Mouse (Mus musculus) heart, postnatal 14 days (tissue): ENCODE results near the gene Hoxa4. TPM values are rescaled to one million over a fixed set of nuclear protein-coding genes. Genes with fewer than 3 reads are reported as not detected.

Experiments
- DNase-seq, 2 experiments: peaks; one replicate each; pipeline ENCODE4 v3.0.0; 2021 to 2022
- intact Hi-C: fragments of 180-260 bp; cut with DNase I; formaldehyde crosslinking; loops from one replicate; pipeline ENCODE4 v1.15.1; 2025
- microRNA-seq, 2 experiments: library from miRNA; unstranded; fragments of <30 nt; microRNA quantifications; one replicate each; pipeline ENCODE4 v1.2.0; 2021 to 2022
- total RNA-seq, 2 experiments: library from RNA; stranded (reverse); gene quantifications; 2 replicates each; pipeline ENCODE4 v1.2.3; 2021

Gene Hoxa4
- total RNA-seq, 2 experiments from 2014 or later, result 0.44 to 0.62 TPM

DNA sequence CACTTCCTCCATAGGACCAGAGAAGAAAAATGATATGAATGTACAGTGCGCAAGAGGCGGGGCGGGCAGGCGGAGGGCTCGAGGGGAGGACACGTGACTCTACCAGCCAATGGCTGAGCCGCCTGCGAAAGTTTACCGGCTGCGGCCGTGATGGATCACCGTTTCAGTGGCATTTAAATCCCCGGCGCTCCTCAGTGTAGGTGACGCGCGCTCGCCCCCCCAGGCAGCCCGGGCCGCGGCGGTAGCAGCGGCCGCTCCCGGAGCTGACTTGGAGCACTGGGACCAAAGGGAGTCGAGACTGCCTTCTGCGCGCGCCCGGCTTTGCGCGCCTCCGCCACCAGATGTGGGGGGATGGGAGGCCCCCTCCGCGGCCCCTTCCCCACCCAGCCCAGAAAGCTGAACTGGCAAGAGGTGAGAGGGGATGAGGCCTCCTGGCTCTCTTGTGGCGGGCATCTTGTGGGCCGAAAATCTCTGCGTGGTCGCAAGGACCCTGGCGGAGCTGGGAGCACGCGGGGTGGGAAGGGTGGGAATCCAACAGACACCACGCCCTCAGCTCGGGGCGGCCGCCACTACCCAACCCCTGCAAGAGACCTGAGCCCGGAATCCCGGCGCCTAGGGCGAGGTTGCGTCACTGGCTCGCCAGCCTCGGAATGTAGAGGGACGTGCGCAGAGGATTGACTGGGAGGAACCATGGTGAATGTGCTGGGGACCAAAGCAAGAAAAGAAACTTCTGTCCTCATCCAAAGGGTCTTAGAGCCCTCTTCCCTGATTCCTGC lies 33.1 kb downstream of the Hoxa4 start, which contains the start of gene Hoxa1:
Hoxa1 (minus strand) TSS at position 42 of the 776 bp plus-strand sequence.
- DNase-seq, result peak; percentile 59 to 64
- intact Hi-C loops, result no loop called here

DNA sequence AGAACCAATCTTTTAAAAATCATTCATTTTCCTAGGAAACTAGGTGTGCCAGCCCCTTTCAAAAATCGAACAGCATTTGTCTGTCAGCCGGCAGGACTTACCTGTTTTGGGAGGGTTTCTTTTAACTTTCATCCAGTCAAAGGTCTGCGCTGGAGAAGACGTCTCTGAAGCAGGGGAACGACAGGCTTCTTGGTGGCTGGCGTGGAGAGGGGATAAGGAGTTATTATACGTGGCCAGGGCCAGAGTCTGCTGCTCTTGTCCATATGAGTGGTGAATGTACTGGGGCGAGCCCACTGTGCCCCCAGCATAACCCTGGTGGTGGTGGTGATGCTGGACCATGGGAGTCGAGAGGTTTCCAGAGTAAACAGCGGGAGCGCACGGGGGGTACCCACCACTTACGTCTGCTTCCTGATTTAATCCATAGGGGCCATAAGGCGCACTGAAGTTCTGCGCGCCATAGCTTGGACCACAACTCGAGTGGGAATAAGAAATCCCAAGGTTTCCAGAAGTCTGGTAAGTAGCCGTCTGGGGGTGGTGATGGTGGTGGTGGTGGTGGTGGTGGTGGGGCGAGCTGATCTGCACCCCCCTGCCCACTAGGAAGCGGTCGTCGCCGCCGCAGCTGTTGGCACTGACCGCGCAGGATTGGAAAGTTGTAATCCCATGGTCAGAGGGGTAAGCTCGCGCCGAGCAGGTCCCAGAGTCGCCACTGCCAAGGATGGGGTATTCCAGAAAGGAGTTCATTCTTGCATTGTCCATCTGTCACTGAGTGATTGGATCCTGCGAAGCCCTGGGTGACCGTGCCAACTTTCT lies 33.9 kb downstream of the Hoxa4 start:
- DNase-seq, result no peak
- intact Hi-C loops, result no loop called here

DNA sequence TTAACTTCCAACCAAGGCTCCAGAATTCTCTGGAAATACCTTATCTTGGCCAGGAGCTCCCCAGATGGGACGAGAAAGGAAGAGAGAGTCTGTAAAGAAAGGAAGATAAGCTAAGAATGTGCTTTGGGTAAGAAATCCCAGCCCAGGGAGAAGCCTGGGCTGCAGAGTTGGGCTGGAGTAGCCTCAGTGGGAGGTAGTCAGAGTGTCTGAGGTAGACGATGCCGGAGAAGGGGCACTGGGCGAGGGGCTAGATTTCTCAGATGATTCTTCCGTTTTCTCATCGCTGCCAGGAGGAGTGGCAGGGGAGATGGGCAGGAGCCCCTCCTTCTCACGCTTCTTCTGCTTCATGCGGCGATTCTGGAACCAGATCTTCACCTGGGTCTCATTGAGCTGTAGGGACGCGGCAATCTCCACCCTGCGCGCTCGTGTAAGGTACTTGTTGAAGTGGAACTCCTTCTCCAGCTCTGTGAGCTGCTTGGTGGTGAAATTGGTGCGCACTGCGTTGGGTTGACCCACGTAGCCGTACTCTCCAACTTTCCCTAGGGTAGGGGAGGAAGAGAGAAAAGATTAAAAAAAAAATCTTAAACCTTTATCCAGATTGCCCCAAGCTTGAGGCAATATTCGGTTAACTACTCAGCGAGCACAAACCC lies 34.9 kb downstream of the Hoxa4 start:
- intact Hi-C loops, result no loop called here
- DNase-seq, result no peak

DNA sequence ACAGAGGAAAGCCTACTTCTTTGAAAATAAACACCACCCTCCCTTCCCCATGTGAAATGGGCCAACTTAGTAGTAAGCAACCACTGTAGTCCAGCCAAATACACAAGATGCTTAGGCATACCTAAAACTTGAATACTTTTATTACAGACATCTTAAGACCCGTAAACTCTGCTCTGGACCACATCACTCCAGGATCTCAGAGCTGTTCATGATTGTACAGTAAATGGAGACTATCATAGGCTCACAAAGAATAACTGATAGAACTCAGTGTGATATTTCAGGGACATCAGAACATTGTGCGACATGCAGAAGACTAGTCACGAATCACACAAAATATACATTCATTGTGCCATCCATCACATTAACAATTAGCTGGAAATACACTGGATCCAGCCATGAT lies 36.1 kb downstream of the Hoxa4 start:
- intact Hi-C loops, result no loop called here
- DNase-seq, result no peak

DNA sequence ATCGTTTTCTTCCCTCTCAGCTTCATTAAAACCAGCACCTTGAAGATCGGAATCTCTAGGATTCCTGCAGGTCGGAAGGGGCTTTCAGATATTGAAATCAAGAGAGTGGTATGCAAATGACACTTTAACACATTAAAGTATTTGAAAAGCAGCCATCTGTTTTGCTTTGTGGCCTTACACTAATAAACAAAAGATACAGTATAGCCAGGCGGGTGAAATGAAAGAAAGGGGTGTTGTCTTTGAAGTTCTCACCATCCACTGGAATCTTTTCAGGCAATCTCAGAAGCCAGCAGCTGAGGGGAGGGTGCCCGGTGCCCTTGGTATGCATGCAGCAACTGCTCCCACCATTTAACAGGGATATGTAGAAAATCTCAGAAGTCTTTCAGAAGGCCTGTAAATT lies 37.5 kb downstream of the Hoxa4 start:
- intact Hi-C loops, result no loop called here
- no peak for DNase-seq

DNA sequence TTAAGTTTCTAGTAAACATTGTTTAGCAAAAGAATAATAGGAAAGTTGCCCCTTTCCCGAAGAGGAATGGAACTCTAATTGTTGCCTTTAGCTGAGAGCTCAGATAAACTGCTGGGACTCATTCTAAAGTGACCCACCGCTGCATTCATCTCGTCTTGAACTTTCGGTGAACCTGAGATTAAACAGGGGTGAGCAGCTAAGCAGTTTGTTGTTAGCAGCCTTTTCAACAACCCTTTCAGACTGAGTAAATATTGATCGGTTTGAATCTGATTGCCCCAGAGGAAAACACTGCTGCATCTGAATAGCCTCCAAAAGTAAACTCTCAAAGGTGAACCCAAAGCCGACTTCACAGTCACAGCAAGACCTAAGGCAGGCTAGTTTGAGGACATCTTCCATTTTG lies 38.3 kb downstream of the Hoxa4 start:
- intact Hi-C loops, result no loop called here
- no peak for DNase-seq

DNA sequence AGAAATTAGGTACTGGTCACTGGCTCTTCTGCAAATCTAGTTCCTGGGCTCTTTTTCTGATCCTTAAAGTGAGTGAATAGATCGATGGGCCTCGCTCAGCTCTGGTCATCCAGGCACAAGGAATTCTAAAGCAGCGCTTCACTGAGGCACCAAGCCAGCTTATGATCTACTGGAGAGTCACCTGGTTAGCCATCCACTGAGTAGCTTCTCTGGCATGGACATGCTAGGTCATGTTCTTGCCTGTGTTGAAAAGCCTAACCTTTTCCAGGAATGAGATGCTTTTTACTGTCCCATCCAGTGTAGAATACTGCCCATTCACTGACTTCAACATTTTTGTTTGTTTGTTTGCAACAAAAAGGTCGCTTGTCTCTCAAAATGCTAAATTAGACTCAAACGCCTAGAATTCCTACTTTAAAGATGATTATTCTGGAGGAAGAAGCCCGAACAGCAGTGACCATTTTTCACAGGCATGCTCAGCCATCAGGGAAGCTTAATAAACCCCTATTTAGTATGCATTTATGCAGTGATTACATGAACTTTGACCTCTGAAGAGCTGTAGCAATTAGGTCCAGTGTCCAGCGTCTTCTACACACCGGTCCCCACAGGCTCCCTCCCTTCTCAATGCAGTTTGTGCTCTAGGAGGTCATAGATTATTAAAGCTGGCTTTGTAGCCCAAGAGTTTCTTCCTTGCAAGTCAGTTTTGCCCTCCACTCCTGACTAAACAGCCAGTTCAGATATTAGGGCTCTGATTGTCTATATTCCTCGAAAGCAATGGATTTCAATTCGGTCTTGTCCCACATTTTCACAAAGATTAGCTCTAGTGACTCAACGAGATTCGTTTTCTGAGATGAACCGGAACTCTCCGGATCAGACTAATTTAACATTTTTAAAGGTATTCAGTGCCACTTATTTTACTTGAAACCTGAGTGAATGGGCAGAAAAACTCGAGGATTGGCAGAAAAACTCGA lies 39.0 kb downstream of the Hoxa4 start:
- intact Hi-C loops, result no loop called here
- DNase-seq, result no peak

DNA sequence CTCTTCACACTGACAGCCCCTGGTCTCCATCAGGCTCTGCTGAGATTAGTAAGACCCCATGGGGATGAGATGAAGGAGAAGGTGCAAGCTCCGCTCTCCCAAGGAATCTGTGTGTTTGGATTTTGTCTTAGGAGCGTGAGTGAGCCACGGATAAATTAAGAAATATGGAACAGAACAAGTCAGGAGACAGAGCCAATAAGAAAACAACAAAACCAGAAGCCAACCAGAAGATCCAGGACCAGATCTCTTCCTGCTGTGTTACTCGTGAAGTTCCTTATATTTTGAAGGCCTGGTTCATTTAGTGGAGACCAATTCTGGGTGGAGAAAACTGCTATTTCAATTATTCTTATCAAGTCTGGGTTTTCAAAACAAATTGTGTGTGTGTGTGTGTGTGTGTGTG lies 40.0 kb downstream of the Hoxa4 start:
- DNase-seq, result no peak
- intact Hi-C loops, result no loop called here

DNA sequence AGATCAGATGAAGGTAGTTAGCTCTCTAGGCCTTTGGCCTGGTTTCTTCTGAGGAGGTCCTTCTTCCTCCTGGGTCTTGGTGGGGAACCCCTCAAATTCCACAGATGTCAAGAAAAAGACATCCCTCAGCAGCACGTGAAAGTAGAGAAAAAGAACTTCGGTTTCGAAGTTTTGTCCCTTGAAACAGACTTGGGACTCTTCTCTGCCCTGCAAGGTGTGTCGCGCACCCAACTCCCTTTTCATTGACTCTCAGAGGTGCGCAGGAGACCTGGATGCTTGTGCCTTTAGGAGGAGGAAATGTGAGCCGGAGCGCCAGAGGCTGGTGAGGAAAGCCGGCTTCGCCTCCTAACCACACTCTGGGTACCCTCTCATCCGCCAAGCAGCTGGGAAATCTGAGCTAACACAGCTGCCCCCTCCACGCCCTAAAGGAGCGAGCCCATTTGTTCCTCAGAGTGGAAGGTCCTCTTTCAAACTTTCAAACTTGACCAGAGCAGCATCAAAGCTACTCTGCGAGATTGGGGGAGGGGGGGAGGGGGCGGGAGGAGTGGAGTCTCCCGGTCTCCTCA lies 41.1 kb downstream of the Hoxa4 start:
- DNase-seq, result no peak
- intact Hi-C loops, result no loop called here

Small RNA genes lying within 50 kb of the gene (microRNA-seq; reads per million reads assigned to microRNA genes)
- 3.6 to 76.3 reads per million in 2 experiments for gene Mir196b

Other genes starting within 250 kb of the Hoxa4 start
- gene Skap2, start 179.2 kb downstream of the Hoxa4 start, total RNA-seq, result 10 to 100 TPM in 1 of 2 experiments, 1 to 10 TPM in 1; 7.3 to 10.4 TPM
- gene Hoxa1, start 33.4 kb downstream of the Hoxa4 start, total RNA-seq, result under 1 TPM; 0.15 to 0.22 TPM
- under 1 TPM; 0.24 to 0.76 TPM for gene Hoxa2, start 26.9 kb downstream of the Hoxa4 start, total RNA-seq
- gene 5730596B20Rik, start 14.3 kb downstream of the Hoxa4 start, total RNA-seq, result under 1 TPM; 0.17 to 0.20 TPM
- gene Hoxa5, start 12.8 kb upstream of the Hoxa4 start, total RNA-seq, result 1 to 10 TPM; 1.4 to 2.1 TPM
- gene Hoxa6, start 17.0 kb upstream of the Hoxa4 start, total RNA-seq, result not detected
- gene Hoxa3, start 21.6 kb upstream of the Hoxa4 start, total RNA-seq, result 1 to 10 TPM; 1.2 TPM
- gene Gm28308, start 21.6 kb upstream of the Hoxa4 start, total RNA-seq, result not detected
- gene Hoxa7, start 30.1 kb upstream of the Hoxa4 start, total RNA-seq, result under 1 TPM; 0.17 to 0.29 TPM
- not detected for gene Hoxa9, start 39.3 kb upstream of the Hoxa4 start, total RNA-seq
- gene Hoxa10, start 49.1 kb upstream of the Hoxa4 start, total RNA-seq, result not detected
- gene Hoxa11, start 54.1 kb upstream of the Hoxa4 start, total RNA-seq, result not detected
- gene Hoxa13, start 69.1 kb upstream of the Hoxa4 start, total RNA-seq, result not detected
- gene Evx1, start 121.7 kb upstream of the Hoxa4 start, total RNA-seq, result not detected